Mouse (Mus musculus) monocyte, adult 5-6 weeks (primary cell): ENCODE measurements at regions not wholly inside any gene's neighbourhood (a gene's known extent, or its start where the extent isn't known, plus 50 kb on each side); places are given as distances from the start of the nearest gene placed in this dataset.

ENCODE experiments used
- ATAC-seq: fragments of 153-309, 156-312 bp; replicated peaks from 2 replicates; pipeline ENCODE4 v1.8.0; 2017; ENCODE audit warnings: mild to moderate bottlenecking; ENCODE audit not compliant: low TSS enrichment, insufficient number of reproducible peaks, severe bottlenecking, poor library complexity, low FRiP score

GRCm38 (mm10) chr10:98779783-98780182 lies 134.4 kb upstream of the Atp2b1 start:
- ATAC-seq, result no peak

DNA sequence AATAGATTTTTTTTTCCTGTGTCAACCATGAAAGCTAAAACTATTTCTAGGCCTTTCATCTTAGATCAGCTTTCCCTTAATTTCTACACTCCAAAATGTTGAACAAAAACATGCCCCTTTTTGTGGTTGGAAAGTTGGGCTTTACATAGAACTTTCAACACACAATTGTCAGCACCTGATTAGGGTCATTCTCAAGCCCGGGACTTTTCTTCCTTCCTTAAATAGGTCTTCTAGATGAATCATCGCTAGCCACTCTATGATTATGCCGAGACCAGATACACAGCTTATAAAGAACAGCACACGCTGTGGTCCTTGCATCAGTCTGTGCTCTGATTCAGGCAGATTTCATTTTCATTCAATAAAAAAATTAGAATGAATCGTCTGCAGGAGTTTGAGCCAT lies 133.3 kb upstream of the Atp2b1 start:
- ATAC-seq, result no peak

- peak; percentile 80 for ATAC-seq
Measured at GRCm38 (mm10) chr10:98781888-98782351, 132.3 kb upstream of the Atp2b1 start.

GRCm38 (mm10) chr10:98785411-98785810 lies 128.8 kb upstream of the Atp2b1 start:
- ATAC-seq, result peak; percentile 55; the same call in 1 of the 2 replicates

- no peak for ATAC-seq
Measured at GRCm38 (mm10) chr10:98786089-98786488, 128.1 kb upstream of the Atp2b1 start.

- ATAC-seq, result no peak
Measured at GRCm38 (mm10) chr10:98789763-98790162, 124.4 kb upstream of the Atp2b1 start.

- ATAC-seq, result 0 out of 2 replicates have a peak, but pooled peaks have one; percentile 37
Measured at GRCm38 (mm10) chr10:98790456-98790855, 123.8 kb upstream of the Atp2b1 start.

DNA sequence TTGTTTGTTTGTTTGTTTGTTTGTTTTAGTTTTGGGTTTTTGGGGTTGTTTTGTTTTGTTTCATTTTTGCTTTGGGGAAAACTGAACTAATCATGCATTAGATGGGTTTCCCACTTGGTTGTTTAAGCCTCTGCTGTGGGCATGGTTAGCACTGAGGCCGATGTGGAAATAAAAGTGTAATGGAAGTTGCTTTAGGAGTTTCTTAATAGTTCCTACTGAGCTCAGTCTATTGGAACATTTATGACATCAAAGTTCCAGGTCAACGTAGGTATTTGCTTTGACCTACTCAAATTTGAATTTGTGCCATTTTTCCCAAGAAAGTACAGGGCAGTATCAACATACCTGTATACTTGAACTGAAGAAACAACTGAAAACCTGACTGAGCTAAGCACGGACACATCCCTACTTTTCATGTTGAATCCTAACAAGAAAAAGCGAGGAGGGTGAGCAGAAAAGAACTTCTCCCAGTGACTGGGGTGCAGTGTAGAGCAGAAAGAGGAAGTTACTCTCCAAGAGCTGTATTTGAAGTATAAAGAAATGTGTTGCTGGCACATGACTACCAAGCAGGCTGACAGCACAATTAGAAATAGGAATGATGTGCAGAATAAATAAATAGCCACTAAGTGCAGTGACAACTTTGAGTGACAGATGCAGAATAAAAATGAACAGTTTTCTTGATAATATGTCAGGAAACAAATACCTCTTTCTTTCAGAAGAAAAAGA lies 122.0 kb upstream of the Atp2b1 start:
- ATAC-seq, result peak; percentile 78

GRCm38 (mm10) chr10:98793926-98794536 lies 120.2 kb upstream of the Atp2b1 start:
- ATAC-seq, result no peak

- no peak for ATAC-seq
Measured at GRCm38 (mm10) chr10:98796016-98796415, 118.2 kb upstream of the Atp2b1 start.

DNA sequence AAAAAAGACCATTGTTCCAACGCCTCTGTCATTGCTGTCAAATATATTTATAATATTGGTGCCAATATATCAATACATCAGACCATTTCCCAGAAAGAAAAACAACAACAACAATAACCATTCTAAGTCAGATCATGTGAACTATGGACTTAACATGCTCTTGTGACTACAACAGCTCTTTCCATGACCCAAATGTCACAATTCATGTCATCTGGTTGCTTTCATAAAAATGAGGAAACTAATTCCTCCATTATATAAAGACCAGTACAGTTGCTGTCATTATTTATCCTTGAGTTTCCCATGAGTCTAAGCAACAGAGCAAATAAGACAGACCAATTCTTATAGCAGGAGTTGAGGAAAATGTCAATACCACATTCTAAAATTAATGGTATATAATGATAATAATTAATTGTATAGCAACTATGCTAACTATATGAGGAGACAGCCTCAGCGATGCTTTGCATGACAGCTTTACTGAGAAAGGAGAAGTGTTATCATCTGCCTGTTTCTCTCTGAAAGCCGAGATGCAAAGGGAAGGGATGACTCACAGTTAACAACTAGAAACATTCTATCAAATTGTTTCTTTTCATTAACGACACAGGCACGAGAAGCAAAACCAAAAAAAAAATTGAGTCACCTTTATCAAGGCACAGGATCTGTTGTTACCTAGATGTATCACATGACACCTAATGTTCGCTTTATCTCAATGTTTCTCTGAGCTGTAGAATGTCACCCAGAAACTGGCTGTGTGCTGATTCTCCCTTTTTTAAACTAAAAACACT lies 115.4 kb upstream of the Atp2b1 start:
- peak; percentile 65 for ATAC-seq

- ATAC-seq, result no peak
Measured at GRCm38 (mm10) chr10:98799830-98800229, 114.4 kb upstream of the Atp2b1 start.

DNA sequence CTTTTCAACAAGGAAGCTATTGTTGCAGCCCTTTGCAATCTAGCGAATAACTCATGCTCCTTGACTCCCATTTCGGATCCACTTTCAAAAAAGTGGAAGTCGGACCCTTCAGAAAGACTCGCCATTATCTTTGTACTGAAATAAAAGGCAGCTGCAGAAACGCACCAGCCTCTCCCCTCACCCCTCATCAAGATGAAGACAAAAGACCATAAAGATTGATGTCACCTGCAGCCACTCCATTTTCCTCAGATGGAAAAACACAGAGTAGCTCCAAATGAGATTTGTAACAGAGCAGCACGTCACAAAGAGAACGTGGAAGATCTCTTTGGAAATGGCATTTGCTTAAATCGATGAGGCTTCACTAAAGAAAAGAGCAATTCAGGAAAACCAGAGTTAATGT lies 113.3 kb upstream of the Atp2b1 start:
- no peak for ATAC-seq

GRCm38 (mm10) chr10:98805013-98805412 lies 109.2 kb upstream of the Atp2b1 start:
- 0 out of 2 replicates have a peak, but pooled peaks have one; percentile 35 for ATAC-seq

GRCm38 (mm10) chr10:98806798-98807535 lies 107.2 kb upstream of the Atp2b1 start:
- ATAC-seq, result no peak

GRCm38 (mm10) chr10:98808644-98809043 lies 105.6 kb upstream of the Atp2b1 start:
- ATAC-seq, result no peak

- no peak for ATAC-seq
Measured at GRCm38 (mm10) chr10:98829051-98829450, 85.2 kb upstream of the Atp2b1 start.

- peak; percentile 68; the same call in 1 of the 2 replicates for ATAC-seq
Measured at GRCm38 (mm10) chr10:98831488-98831887, 82.7 kb upstream of the Atp2b1 start.
